Mouse (Mus musculus): ENCODE measurements at regions not wholly inside any gene's neighbourhood (a gene's known extent, or its start where the extent isn't known, plus 50 kb on each side); places are given as distances from the start of the nearest gene placed in this dataset.

GRCm38 (mm10) chr17:74927981-74928380 is 77.4 kb upstream of the Ltbp1 start:
- TF ChIP-seq CTCF (conservative IDR thresholded peaks at IDR 0.05; ENCODE audit: low read length) (no peak), NANOG (IDR thresholded peaks at IDR 0.05; ENCODE audit: borderline replicate concordance, low read length) (no peak)
